Mouse (Mus musculus): ENCODE measurements around the gene Gnl1. TPM values are rescaled to one million over a fixed set of nuclear protein-coding genes. Genes with fewer than 3 reads are reported as not detected.

Gene Gnl1
- total RNA-seq (2017): 23.0 to 44.8 TPM (median 31.8 TPM) in 3 replicates

DNA sequence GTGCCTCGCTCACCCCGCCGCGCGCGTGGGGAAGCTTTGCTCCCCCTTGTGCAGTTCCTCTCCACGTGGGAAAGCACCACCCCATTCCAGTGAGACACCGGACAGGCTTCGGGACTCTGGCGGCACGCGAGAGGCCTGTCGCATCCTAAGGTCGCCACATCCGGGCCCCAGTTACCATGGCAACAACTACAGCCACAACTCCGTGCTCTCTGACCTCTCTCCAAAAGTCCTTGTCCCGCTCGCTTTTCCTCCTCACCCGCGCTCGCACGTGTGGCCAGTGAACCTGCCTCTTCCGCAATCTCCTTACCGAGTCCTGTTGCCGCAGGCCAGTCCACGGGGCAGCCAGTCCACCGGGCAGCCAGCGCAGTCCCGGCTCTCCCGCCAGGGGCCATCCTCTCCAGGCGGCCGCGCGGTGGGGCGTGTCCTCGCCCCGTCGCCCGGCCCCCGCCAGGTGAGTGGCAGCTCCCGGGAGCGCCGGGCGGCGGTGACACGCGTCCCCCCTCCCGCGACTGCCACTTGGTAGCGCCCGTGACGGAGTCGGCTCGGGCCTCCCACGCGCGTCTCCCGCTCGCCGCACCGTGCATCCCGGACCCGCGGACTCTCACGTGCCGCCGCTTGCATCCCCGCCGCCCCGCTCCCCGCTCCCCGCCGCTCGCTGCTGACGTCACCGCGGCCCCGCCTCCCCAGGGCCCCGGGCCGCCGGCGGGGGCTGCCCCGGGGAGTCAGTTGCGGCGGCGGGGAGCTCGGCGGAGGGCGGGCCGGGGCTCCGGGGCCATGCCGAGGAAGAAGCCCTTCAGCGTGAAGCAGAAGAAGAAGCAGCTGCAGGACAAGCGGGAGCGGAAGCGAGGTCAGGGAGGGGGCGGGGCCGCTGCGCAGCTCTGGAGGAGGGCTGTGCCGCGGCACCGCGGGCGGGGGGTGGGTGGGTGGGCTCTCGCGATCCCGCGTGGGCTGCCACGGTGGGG is at the start of gene Gnl1, which contains the start of gene Prr3:
Gene Gnl1, plus strand, starts transcription at position 451 of the 962 bp plus-strand sequence.
Gene Prr3, minus strand, starts transcription at position 836 of the 962 bp plus-strand sequence.
- peak; percentile 87 for ATAC-seq (replicated peaks; ENCODE audit: insufficient number of reproducible peaks, low FRiP score, low TSS enrichment, poor library complexity, severe bottlenecking)

DNA sequence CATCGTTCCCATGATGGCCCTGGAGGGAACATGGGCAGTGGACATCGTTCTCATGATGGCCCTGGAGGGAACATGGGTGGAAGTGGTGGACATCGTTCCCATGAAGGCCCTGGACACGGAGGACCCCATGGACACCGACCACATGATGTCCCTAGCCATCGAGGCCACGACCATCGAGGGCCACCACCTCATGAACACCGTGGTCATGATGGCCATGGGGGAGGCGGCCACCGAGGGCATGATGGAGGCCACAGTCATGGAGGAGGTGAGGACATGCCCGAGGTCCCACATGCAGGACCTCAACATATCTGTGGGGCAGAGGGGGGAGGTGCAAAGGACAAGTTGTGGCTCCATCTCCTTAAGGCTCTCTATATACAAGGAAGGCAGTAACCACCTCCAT is 49.0 kb upstream of the Gnl1 start:
- no peak for ATAC-seq (replicated peaks; ENCODE audit: insufficient number of reproducible peaks, low FRiP score, low TSS enrichment, poor library complexity, severe bottlenecking)

DNA sequence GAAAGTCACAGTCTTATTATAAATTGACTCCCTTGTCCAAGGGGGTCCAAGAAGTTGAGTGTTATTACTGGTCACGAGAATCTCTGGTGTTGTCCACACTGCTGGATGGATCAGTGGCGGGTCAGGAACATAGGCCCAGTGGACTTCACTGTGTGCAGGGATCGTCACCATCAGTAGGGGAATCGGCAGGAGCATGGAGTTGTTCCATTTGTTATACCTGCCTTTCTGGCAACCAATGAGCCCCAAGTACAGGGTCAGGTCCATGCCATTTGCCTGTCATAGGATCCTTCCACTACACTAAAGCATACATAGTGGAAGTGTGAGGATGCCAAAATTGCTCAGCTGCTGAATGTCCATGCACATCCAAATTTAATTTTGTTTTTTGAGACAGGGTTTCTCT is 47.0 kb upstream of the Gnl1 start:
- no peak for ATAC-seq (replicated peaks; ENCODE audit: insufficient number of reproducible peaks, low FRiP score, low TSS enrichment, poor library complexity, severe bottlenecking)

DNA sequence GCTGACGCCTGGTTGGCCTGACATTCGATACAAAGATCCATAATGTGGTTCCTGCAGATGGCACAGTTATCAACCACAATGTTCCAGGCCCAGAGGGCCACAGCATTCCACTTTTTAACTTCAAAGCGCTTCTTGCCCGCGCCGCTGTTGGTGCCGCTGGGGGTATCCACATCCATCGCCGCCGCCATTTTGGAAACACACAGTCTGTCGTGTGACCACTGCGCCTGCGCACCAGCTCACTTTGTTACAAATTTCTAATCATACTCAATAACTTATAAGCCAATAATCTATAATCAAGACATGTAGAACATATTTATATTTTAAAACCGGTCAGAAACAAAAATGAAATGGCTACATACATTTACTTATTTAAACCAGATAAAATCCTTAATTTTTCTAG is 43.9 kb upstream of the Gnl1 start:
- ATAC-seq (replicated peaks; ENCODE audit: insufficient number of reproducible peaks, low FRiP score, low TSS enrichment, poor library complexity, severe bottlenecking): 0 out of 2 replicates have a peak, but pooled peaks have one; percentile 59

DNA sequence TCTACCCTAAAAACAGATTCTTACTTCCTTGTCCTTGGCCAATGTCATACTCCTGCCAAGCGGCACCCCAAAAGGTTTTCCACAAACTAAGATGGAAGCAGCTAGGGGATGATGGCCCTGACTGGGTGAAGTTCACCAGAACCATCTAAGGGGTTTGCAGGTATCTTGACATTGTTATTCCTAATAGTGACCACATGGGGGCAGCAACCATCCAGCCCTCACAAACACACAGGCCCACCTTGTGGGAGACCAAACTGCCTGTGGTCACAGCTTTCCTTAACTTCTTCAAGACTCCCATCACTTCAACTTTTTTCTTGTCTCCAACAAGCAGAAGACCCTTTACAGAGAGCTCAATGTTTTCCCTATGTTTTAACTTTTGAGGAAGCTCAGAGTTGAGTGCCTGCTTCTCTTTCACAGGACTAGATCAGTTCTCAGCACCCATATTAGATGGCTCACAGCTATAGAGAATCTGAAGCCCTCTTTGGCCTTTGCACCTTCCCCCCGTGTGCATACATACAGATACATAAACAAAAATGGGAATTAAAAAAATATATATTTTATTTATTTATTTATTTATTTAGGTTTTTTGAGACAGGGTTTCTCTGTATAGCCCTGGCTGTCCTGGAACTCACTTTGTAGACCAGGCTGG is 41.8 kb upstream of the Gnl1 start:
- peak; percentile 89 for ATAC-seq (replicated peaks; ENCODE audit: insufficient number of reproducible peaks, low FRiP score, low TSS enrichment, poor library complexity, severe bottlenecking)

DNA sequence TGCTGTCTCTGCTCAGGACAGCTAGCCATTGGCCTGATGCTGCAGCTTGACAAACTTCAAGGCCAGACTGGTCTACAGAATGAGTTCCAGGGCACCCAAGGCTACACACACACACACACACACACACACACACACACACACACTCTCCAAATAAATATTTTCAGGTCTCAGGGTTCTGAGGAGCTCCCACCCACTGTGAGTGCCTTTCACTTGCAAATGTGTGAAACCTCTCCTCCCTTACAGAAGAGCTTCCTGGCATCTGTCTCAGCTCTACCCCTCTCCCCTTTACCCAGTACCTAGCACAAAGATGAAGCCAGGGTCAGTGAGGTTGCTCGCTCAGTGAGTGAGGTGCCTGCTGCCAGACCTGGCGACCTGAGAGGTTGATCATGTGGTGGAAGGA is 40.5 kb upstream of the Gnl1 start:
- no peak for ATAC-seq (replicated peaks; ENCODE audit: insufficient number of reproducible peaks, low FRiP score, low TSS enrichment, poor library complexity, severe bottlenecking)

DNA sequence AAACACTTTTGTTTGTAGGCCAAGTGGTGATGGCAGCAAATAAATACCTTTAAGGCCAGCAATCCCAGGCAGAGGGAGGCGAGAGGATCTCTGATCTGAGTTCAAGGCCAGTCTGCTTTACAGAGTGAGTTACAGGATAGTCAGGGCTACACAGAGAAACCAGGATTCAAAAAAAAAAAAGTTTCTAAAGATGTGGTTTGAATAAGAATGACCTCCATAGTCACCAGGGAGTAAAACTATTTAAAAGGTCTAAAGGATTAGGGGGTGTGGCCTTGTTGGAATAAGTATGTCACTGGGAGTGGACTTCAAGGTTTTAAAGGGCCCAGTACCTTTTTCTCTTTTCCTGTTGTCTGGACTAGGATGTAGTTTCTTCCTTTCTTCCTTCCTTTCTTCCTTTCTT is 39.7 kb upstream of the Gnl1 start:
- no peak for ATAC-seq (replicated peaks; ENCODE audit: insufficient number of reproducible peaks, low FRiP score, low TSS enrichment, poor library complexity, severe bottlenecking)

DNA sequence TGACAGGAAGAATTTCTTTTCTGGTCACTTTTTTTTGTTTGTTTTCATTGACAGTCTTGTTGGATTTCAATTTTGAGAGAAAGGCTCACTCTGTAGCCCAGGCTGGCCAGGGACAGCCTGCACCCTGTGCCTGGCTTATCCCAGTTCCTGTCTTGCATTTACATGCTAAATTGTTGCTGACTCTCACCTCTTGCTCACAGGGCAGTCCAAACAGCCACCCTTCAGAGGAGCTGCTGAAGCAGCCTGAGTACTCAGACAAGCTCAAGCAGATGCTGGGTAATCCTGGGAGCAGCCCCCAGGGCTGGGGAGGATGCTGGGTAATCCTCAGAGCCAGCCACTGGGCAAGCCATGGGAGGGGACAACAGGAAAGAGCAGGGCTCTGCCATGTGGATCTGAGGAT is 28.7 kb upstream of the Gnl1 start:
- ATAC-seq (replicated peaks; ENCODE audit: insufficient number of reproducible peaks, low FRiP score, low TSS enrichment, poor library complexity, severe bottlenecking): 0 out of 2 replicates have a peak, but pooled peaks have one; percentile 18

DNA sequence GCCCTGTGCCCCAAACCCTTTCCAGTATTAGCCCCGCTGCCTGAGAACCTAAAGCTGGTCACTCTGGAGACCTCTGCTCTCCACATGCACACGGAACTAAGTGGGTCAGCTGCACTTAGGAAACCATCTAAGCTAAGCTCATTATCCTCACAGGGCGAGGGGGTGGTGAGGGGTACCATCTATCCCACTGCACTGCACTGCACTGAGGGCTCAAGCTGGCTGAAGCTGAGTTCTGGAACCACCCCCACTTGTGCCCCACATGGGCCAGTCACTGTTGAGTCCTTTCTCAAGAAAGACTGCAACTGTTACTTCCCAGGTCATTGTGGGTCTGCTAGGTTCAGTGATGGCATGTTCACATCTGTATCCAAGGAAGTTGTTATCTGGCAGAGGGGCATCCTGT is 27.1 kb upstream of the Gnl1 start:
- ATAC-seq (replicated peaks; ENCODE audit: insufficient number of reproducible peaks, low FRiP score, low TSS enrichment, poor library complexity, severe bottlenecking): 0 out of 2 replicates have a peak, but pooled peaks have one; percentile 25

DNA sequence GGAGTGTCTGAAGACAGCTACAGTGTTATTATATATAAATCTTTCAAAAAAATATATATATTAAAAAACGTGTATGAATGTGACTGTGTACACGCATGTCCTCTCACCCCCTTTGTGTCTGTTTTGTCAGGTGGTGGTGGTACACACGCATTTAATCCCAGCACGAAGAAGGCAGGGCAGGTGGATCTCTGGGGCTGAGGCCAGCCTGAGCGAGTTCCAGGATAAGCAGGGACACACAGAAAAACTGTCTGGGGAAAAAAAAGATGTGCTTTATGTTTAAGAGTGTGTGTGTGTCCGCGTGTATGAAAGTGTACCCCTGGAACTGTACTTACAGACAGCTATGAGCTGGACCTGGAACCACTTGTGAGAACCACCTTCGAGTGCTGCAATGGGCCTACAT is 25.0 kb upstream of the Gnl1 start:
- ATAC-seq (replicated peaks; ENCODE audit: insufficient number of reproducible peaks, low FRiP score, low TSS enrichment, poor library complexity, severe bottlenecking): no peak

DNA sequence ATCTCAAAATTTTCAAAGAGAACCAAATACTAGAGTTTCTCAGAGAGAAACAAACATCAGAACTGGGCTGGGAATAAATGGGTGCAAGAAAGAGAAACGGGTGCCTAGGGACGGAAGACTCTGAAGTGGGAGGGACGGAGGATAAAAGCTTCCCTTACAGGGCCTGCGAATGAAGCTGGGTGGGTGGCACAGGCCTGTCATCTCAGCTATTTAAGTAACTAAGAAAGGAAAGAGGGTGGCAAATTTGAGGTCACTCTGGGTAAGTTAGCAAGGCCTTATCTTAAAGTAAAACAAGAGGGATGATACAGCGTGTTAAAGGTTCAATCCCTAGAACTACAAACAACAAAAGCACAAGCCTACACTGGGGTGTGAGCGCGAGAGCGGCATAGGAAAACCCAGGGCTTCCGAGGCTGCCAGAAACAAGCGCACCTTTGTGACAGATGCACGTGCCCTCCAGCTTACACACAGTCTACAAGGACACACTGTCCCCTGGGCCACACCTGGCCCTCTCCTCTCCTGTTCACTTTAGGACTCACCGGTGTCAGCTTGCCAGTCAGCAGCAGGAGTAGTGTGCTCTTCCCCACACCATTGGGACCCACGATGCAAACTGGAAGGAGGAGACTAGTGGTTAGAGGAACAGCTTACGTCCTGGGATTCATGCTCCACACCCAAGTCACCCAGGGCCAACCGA is 21.0 kb upstream of the Gnl1 start:
- ATAC-seq (replicated peaks; ENCODE audit: insufficient number of reproducible peaks, low FRiP score, low TSS enrichment, poor library complexity, severe bottlenecking): no peak

DNA sequence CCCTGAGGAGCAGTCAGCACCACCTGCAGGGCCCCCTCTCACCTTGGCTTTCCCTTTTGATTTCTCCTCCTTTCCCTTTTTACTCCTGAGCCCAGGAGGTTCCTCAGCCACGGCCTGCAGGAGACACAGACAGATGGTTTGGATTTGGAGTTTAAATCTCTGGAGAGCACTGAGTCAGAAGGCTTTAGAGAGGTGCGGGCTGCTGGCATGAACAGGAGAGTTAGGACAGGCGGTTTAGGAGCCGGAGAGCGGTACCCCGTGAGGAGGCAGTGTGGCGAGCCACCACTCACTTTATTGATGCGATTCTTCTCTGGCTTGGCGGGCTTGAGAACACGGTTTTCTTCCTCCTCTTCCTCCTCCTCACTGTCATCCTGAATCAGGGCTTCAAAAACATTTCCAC is 16.4 kb upstream of the Gnl1 start:
- no peak for ATAC-seq (replicated peaks; ENCODE audit: insufficient number of reproducible peaks, low FRiP score, low TSS enrichment, poor library complexity, severe bottlenecking)

DNA sequence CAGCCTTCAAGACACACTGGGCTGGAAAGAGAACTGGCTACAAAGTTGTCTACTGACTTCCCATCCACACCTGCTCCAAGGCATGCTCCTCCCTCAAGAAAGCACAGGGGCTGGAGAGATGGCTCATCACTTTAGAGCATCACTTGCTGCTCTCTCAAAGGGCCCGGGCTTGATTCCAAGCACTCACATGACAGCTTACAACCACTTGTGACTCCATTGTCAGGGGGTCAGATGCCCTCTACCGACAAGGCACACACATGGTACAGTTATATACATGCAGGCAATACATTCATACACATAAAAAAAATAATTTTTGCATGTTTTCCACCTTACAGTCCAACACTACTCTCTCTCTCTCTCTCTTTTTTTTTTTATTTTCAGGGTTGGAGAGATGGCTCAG is 12.0 kb upstream of the Gnl1 start:
- no peak for ATAC-seq (replicated peaks; ENCODE audit: insufficient number of reproducible peaks, low FRiP score, low TSS enrichment, poor library complexity, severe bottlenecking)

DNA sequence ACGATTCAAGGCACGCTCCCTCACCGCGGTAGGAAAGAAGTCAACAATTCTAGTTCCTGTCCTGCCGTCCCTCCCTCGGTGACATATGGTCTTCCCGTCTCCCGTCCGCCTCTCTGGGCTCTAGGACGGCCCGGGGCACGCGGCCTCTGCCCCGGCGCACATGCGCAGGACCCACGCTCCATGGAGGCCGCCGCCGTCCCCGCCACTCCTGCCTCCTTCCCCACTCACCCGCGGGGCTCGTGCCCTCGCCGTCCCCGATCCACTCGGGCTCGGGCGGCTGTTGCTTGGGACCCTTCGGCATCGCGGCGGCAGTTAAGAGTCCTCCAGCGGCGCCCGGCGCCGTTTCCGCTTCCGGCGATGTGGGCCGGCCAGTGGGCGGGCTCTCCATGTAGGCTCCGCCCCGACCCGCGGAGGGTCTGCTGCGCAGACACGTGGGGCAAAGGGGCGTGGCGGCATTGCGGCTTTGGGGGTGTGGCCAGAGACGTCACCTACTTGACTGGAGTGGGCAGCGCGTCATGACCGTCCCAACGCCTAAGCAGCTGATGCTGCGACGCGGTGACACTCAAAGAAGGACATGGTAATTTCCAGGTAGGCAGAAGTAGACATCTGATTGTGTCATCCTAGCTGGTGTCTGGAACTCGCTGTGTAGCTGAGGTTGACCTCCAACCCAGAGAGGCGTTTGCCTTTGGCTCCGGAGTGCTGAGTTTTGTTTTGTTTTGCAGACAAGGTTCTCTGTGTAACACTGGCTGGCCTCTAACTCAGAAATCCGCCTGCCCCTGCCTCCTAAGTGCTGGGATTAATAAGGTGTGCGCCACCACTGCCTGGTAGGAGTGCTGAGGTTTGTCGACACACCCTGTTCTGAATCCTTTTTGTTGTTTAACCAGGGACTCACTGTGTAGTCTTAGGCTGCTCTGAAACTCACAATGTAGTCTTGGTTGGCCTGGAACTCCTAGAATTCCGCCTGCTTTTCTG is 9.9 kb upstream of the Gnl1 start, which contains the start of gene Abcf1:
Gene Abcf1, minus strand, starts transcription at position 344 of the 972 bp plus-strand sequence.
- peak; percentile 95 for ATAC-seq (replicated peaks; ENCODE audit: insufficient number of reproducible peaks, low FRiP score, low TSS enrichment, poor library complexity, severe bottlenecking)

DNA sequence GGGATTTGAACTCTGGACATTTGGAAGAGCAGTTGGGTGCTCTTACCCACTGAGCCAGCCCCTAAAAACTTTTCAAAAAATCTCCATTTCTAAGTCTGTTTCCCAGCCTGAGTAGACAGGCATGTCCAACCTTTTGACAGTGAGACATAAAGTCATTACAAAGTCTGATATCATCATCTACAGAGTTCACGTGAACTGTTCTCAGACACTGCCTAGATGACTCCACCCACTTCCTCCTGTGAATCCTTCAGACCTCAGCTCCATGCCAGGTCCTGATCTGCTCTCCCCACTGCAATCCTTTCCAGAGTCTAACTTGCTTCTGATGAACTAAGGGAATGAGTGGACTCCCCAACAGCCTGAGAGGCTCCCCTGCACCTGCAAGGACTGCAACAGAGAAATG is 7.5 kb upstream of the Gnl1 start:
- ATAC-seq (replicated peaks; ENCODE audit: insufficient number of reproducible peaks, low FRiP score, low TSS enrichment, poor library complexity, severe bottlenecking): no peak

DNA sequence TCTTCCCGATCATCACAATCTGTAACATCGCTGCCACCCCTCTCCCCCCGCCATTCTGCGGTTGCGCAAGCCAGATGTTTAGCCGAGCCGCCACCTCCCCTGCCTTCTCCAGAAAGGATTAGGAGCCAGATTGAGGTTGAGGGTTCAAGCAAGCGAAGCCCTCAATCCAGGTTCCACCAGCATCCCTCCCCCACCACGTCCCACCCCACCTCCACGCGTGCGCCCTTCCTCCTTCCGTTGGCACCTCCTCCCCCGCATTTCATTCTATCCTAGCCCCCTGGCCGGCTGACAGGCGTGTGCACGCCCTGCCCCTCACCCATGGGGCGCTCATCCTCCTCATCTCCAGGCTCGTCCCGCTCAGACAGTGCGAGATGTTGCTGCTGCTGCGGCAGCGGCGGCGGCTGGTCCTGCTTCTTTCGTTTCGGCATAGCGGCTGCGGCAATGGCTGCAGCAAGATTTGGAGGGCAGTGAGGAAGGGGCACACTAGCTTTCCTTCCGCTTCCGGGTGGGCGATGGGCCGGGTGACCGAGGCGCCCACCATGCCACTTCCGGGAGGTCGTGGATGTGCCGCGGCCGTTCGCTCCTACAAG is 745 bp upstream of the Gnl1 start:
- ATAC-seq (replicated peaks; ENCODE audit: insufficient number of reproducible peaks, low FRiP score, low TSS enrichment, poor library complexity, severe bottlenecking): no peak

DNA sequence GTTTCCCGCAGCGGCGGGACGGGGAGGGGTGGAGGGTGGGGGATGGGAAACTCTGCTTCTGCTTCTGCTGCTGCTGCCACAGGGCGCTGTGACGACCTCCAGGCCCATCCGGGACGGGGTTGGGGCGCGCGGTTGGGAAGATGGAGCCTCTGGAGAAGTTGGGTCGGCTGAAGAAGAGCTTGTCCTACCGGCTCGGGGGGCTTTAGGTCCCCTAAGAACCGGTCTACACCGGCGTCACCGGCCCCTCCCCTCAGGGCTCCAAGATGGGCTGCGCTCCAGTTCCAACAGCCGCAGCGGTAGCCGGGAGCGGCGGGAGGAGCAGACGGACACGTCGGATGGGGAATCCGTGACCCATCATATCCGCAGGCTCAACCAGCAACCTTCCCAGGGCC is 708 bp downstream of the Gnl1 start:
- ATAC-seq (replicated peaks; ENCODE audit: insufficient number of reproducible peaks, low FRiP score, low TSS enrichment, poor library complexity, severe bottlenecking): no peak

DNA sequence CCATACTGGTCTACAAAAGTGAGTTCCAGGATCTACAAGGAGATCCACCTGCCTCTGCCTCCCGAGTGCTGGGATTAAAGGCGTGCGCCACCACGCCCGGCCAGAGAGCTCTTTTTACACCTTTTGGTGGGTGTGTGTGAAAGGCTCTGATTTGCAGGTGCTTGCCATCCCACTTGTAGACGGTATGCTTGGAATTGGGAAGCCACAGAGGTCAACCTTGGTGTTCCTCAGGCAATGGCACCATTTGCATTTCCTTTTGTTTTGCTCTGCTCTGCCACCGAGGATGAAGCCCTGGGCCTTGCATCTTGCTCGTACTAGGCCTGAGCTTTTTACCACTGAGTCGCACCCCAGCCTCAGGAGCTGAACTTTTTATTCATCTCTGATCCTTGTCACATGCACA is 2.1 kb downstream of the Gnl1 start:
- no peak for ATAC-seq (replicated peaks; ENCODE audit: insufficient number of reproducible peaks, low FRiP score, low TSS enrichment, poor library complexity, severe bottlenecking)
